Mouse (Mus musculus): Measurements from ENCODE around the gene Sycp3. TPM values are rescaled to one million over a fixed set of nuclear protein-coding genes. Genes with fewer than 3 reads are reported as not detected.
"Not testable (repeated sequence)": the region's sequence is repeated elsewhere in the genome, so short reads cannot be mapped to it uniquely, and the experiment has no call there.

Sycp3 gene
- polyA plus RNA-seq, 1 experiment from 2014 or later = 0.13 TPM

DNA sequence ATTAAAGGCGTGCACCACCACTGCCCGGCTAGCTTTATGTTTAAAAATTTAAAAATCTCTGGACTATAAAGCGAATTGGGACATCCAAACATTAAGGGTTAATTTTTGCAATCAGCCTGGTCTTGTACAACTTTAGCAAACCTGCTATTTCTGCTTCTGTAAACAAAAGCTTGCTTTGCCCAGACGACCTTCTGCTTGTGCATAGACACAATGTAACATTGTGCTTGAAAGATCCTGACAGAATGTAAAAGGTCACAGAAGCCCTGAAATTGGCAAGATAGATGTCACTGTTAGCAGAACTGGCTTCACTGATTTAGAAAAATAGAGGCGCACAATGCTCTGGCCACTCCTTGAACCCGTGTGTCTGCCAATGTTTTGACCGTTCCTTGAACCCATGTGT is 55.7 kb downstream of the Sycp3 start:
- not testable (repeated sequence) for H3K36me3 ChIP-seq; H3K27ac ChIP-seq; H3K4me3 ChIP-seq (replicated peaks); H3K27me3 ChIP-seq; H3K9ac ChIP-seq; ATAC-seq (ENCODE audit: low read depth); H3K4me1 ChIP-seq (replicated peaks); H3K9me3 ChIP-seq (replicated peaks); H3K4me2 ChIP-seq; DNase-seq
- WGBS (ENCODE audit: insufficient replicate concordance) = 83% methylated on average over 7 of the region's 7 CpGs

DNA sequence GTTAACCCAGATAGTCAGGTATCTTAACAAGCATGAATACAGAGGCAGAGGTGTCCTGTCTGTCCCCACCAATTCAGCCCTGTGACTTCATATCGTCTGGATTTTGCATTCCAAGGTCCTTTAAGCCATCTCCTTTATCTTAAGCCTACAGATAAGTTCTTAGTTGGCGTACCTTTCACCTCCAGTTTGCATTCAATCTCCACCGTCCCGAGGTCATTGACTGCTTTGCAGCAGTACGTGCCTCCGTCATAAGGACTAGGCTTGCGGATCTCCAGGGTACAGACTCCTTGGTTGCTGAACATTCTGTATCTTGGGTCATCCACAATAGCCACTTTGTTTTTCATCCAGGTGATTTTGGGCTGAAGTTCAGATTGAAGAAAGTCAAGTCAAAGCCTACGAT is 63.4 kb downstream of the Sycp3 start:
- Histone ChIP-seq H3K4me2 (no peak overlapping the region), H3K9me3 (replicated peaks) (no peaks in the 10 kb centered on the region), H3K27ac (no peak overlapping the region), H3K9ac (no peak overlapping the region), H3K36me3 (no peaks in the 10 kb centered on the region), H3K27me3 (no peaks in the 10 kb centered on the region), H3K4me3 (replicated peaks) (no peak overlapping the region), H3K4me1 (replicated peaks) (no peaks in the 10 kb centered on the region)
- ATAC-seq (ENCODE audit: low read depth) (no peak), DNase-seq (no peak)
- WGBS (ENCODE audit: insufficient replicate concordance) = 57% methylated on average over 8 of the region's 8 CpGs

Other genes with a start within 250 kb of the Sycp3 start
- gene Dram1, start 80.5 kb upstream of the Sycp3 start, polyA plus RNA-seq (2015; fragmentation: Nextera tagmentation; extraction: Ambion mirVana) = 0.77 and 1.00 TPM in 2 replicates
- gene Gnptab, start 80.4 kb upstream of the Sycp3 start, polyA plus RNA-seq (2015; fragmentation: Nextera tagmentation; extraction: Ambion mirVana) = 4.0 and 5.3 TPM in 2 replicates
- gene Chpt1, start 44.5 kb downstream of the Sycp3 start, polyA plus RNA-seq (2015; fragmentation: Nextera tagmentation; extraction: Ambion mirVana) = 4.2 and 5.1 TPM in 2 replicates
- 0.44 and 0.62 TPM in 2 replicates for gene Mybpc1, start 145.6 kb downstream of the Sycp3 start, polyA plus RNA-seq (2015; fragmentation: Nextera tagmentation; extraction: Ambion mirVana)
- 7.8 and 8.5 TPM in 2 replicates for gene Spic, start 225.4 kb downstream of the Sycp3 start, polyA plus RNA-seq (2015; fragmentation: Nextera tagmentation; extraction: Ambion mirVana)